Mouse (Mus musculus): ENCODE data around the gene Platr25.
"Not testable (repeated sequence)": the region's sequence is repeated elsewhere in the genome, so short reads cannot be mapped to it uniquely, and the experiment has no call there.

DNA sequence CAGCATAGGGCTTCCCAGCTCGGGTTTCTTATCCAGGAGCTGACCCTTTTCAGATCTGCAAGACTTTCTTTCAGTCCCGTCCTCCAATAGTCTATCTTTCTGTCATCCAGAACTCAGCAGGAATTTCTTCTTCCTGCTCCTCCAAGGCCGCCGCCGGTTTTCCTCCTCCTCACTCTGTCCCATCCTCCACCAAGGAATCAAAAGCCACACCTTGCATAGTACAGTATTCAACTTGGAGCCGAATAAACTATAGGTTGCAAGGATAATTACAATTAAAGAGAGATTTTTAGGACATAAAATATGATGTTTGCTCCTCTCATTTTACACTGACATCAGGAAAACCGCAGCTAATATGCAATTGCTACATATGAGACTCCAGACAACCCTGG, 136.2 kb downstream of the Platr25 start:
- TF ChIP-seq POLR2A (IDR thresholded peaks at IDR 0.05; ENCODE audit: insufficient read depth, low read depth, low read length); EP300 (IDR thresholded peaks at IDR 0.05; ENCODE audit: insufficient read depth, low read depth, low read length); CTCF (IDR thresholded peaks at IDR 0.05): not testable (repeated sequence)
